Mouse (Mus musculus) CD4-positive naive resting alpha-beta T cell, adult 57 days (primary cell): Measurements from ENCODE around the gene Gm16440. TPM values are rescaled to one million over a fixed set of nuclear protein-coding genes. Genes with fewer than 3 reads are reported as not detected.

Experiments
- total RNA-seq: library from RNA; stranded (reverse); gene quantifications from one replicate; pipeline ENCODE4 v1.2.4, GENCODE M21; 2023

Gene Gm16440
- total RNA-seq: not detected

DNA sequence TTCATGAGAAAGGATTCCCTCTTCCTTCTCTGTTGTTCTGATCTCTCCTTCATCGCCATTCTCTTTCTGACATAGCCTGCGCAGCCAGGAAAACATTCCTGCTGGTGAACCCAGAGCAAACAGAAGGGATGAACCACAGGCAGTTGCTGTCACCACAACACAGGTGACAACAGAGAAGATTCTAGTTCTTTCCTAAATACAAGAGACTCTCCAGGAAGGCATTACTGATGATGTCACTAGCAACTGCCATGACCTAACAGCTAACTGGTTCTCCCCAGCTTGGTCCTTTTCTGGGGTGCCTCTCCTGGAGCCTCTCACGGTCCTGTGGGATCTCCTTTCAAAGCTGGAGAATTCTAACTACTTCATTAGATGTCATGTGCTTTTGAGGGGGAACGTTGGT is at the start of gene Gm16440:
Gm16440 (minus strand) TSS at position 101 of the 400 bp plus-strand sequence.

GRCm38 (mm10) chr14:6412382-6412781 is 22.3 kb upstream of the Gm16440 start, which contains the start of gene Gm3591:
TSS of gene Gm3591 (minus strand) at chr14:6412482.

GRCm38 (mm10) chr14:6343578-6343977 is 46.5 kb downstream of the Gm16440 start, which contains the start of gene Gm3618:
TSS of gene Gm3618 (minus strand) at chr14:6343678.

Other genes starting within 250 kb of the Gm16440 start
- gene Gm21560, start 171.0 kb downstream of the Gm16440 start, total RNA-seq: not detected
- 0.83 TPM for gene Gm3411, start 103.1 kb downstream of the Gm16440 start, total RNA-seq
- not detected for gene Gm21103, start 85.5 kb downstream of the Gm16440 start, total RNA-seq
- not detected for gene Gm3618, start 46.6 kb downstream of the Gm16440 start, total RNA-seq
- gene Gm3591, start 22.2 kb upstream of the Gm16440 start, total RNA-seq: not detected
- not detected for gene Gm3594, start 54.3 kb upstream of the Gm16440 start, total RNA-seq
- not detected for gene Gm8356, start 147.0 kb upstream of the Gm16440 start, total RNA-seq
- not detected for gene Gm3629, start 200.3 kb upstream of the Gm16440 start, total RNA-seq
- gene Gm3460, start 232.1 kb upstream of the Gm16440 start, total RNA-seq: not detected